Mouse (Mus musculus) midbrain, embryonic 11.5 days (tissue): ENCODE results near the gene Lmod2. TPM values are rescaled to one million over a fixed set of nuclear protein-coding genes. Genes with fewer than 3 reads are reported as not detected.

Experiments used
- ATAC-seq: fragments of 200-750 bp; cut with Nextera tagmentation; 2 replicates; pipeline ENCODE4 v1.8.0; 2017; ENCODE audit warnings: moderate TSS enrichment, moderate library complexity; ENCODE audit not compliant: low FRiP score
- DNase-seq: peaks from one replicate; pipeline ENCODE4 v3.0.0; 2015; ENCODE audit warnings: low spot score; ENCODE audit errors: missing footprints
- H3K27ac ChIP-seq: fragments of 300-500 bp; sonication (generic); 2 replicates; pipeline ENCODE4 v1.5.1; 2014; ENCODE audit warnings: low read depth, low read length
- H3K27me3 ChIP-seq: fragments of 300-500 bp; sonication (generic); 2 replicates; pipeline ENCODE4 v1.6.1; 2014; ENCODE audit warnings: mild to moderate bottlenecking, low read length, moderate library complexity, mixed read lengths; ENCODE audit not compliant: control insufficient read depth, insufficient read depth
- H3K36me3 ChIP-seq: fragments of 300-500 bp; sonication (generic); 2 replicates; pipeline ENCODE4 v1.6.1; 2014; ENCODE audit warnings: mild to moderate bottlenecking, low read length, moderate library complexity, mixed read lengths; ENCODE audit not compliant: control insufficient read depth, insufficient read depth
- H3K4me1 ChIP-seq: fragments of 300-500 bp; sonication (generic); 2 replicates; pipeline ENCODE4 v1.6.1; 2014; ENCODE audit warnings: low read length; ENCODE audit not compliant: control insufficient read depth, insufficient read depth
- H3K4me2 ChIP-seq: fragments of 300-500 bp; sonication (generic); 2 replicates; pipeline ENCODE4 v1.6.1; 2014; ENCODE audit warnings: mild to moderate bottlenecking, moderate library complexity
- H3K4me3 ChIP-seq: fragments of 300-500 bp; sonication (generic); 2 replicates; pipeline ENCODE4 v1.5.1; 2014; ENCODE audit warnings: low read depth, low read length
- H3K9ac ChIP-seq: fragments of 300-500 bp; sonication (generic); 2 replicates; pipeline ENCODE4 v1.6.1; 2014; ENCODE audit warnings: low read length
- H3K9me3 ChIP-seq: fragments of 300-500 bp; sonication (generic); 2 replicates; pipeline ENCODE4 v1.6.1; 2016; ENCODE audit warnings: low read length; ENCODE audit not compliant: control insufficient read depth
- WGBS: fragments of 180-500 bp; shearing (Covaris S2); extraction: QIAGEN DNeasy Blood & Tissue Kit; methylation state at CpG from one replicate; pipeline ENCODE4 v1.1.7; 2014; 5-methylcytosine and 5-hydroxymethylcytosine counted together
- polyA plus RNA-seq: library from polyadenylated mRNA; unstranded; fragments of >200 nt; fragmentation: Nextera tagmentation; extraction: Ambion mirVana; gene quantifications from 2 replicates; pipeline ENCODE4 v1.2.1, GENCODE M21; 2014

The Lmod2 gene
- polyA plus RNA-seq, 1 experiment from 2014 or later = not detected

DNA sequence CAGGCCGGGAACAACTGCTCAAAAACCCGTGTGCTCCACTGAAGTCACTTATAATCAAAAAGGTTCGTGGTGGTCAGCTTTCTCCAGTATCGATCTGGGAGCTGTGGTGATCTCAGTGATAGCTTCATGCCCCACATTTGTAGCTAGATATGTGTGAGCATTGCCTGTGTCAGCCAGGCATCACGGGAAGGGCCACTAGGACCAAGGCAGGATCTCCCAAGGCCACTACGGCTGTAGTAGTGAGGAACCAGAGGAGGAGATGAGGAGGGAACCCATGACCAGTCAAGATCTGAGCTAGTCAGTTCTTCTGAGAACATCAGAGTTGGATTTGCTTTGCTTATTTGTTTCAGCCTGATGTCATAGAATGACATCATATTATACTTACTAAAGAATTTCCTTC, 1.6 kb downstream of the Lmod2 start:
- WGBS = 90% methylated on average over 6 of the region's 6 CpGs
- no peak overlapping the region for H3K27ac ChIP-seq
- no peak overlapping the region for H3K9ac ChIP-seq
- H3K9me3 ChIP-seq = no peaks in the 10 kb centered on the region
- no peak overlapping the region for H3K4me3 ChIP-seq
- ATAC-seq = no peak
- no peaks in the 10 kb centered on the region for H3K4me1 ChIP-seq
- no peak for DNase-seq
- no peaks in the 10 kb centered on the region for H3K27me3 ChIP-seq
- H3K36me3 ChIP-seq = no peaks in the 10 kb centered on the region
- no peak overlapping the region for H3K4me2 ChIP-seq

DNA sequence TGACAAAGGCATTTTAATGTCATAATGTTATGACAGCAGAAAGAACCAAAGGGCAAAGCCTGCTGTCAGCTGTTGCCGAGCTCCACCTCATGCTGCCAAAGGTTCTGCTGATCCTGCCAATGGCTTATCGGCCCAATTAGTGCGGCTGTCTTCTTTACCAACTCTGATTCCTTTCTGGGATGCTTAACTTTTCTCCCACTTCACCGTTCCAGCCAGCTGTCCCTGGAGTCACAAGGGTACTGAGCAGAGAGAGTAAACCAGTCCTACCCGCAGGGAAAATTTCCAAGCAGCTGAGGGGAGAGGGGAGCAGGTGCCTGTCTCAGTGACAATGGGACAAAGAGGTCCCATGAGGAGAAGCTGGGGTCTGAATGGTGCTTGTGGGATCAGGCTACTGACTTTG, 2.1 kb downstream of the Lmod2 start:
- peak; percentile 47 for DNase-seq
- H3K4me2 ChIP-seq = no peak overlapping the region

DNA sequence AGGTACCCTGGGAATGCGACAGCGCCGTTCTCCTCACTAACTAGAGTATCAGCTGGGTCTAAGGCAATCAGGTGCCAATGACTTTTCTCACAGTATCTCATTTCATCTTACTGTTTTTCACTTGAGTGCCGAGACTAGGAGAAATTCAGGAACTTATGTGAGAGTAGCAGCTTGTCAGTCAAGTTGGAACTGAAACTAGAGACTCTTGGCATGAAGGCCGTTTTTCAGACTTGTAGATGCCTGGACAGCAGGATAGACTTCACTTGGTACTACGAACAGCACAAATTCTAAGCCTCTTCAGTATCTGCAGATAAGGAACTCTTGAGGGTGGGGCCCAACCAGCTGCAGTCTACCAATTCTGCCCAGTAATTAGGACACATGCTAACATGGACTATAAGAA, 2.6 kb downstream of the Lmod2 start:
- 90% methylated on average over 6 of the region's 6 CpGs for whole genome bisulfite sequencing

More for the DNA sequence above, 2.1 kb downstream of the Lmod2 start:
- 84% methylated on average over 5 of the region's 5 CpGs for WGBS
- Histone ChIP-seq H3K4me3 (no peak overlapping the region), H3K4me1 (no peaks in the 10 kb centered on the region), H3K36me3 (no peaks in the 10 kb centered on the region), H3K9me3 (no peaks in the 10 kb centered on the region), H3K27me3 (no peaks in the 10 kb centered on the region), H3K9ac (no peak overlapping the region), H3K27ac (no peak overlapping the region)
- no peak for ATAC-seq

DNA sequence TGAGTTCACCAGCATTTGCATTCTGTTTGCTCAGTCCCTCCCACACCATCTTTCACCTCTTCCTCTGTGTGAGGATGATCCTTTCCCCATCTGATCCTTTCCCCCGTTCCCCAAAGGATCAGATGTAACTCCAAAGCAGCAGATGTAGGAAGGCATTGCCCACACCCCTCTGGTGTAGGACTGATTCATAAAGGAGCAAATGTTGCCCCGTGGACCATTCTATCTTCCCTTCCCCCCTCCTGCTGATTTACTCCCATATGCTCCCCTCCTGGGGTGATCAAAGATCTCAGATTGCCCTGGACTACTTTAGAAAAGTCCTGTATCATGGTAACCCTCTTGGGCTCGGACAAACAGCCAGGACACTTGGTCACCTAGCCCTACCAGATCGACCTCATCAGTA, 3.2 kb downstream of the Lmod2 start:
- Histone ChIP-seq H3K4me2 (no peak overlapping the region), H3K9ac (no peak overlapping the region), H3K27ac (no peak overlapping the region), H3K36me3 (no peaks in the 10 kb centered on the region), H3K4me1 (no peaks in the 10 kb centered on the region), H3K4me3 (no peak overlapping the region), H3K9me3 (no peaks in the 10 kb centered on the region), H3K27me3 (no peaks in the 10 kb centered on the region)
- ATAC-seq (no peak), DNase-seq (peak; percentile 67)
- 75% methylated on average over 4 of the region's 4 CpGs for WGBS

More for the DNA sequence above, 2.6 kb downstream of the Lmod2 start:
- no peak overlapping the region for H3K4me3 ChIP-seq
- H3K27me3 ChIP-seq = no peaks in the 10 kb centered on the region
- ATAC-seq (no peak), DNase-seq (no peak)
- H3K9me3 ChIP-seq = no peaks in the 10 kb centered on the region
- no peak overlapping the region for H3K9ac ChIP-seq
- H3K4me1 ChIP-seq = no peaks in the 10 kb centered on the region
- H3K4me2 ChIP-seq = no peak overlapping the region
- no peaks in the 10 kb centered on the region for H3K36me3 ChIP-seq
- H3K27ac ChIP-seq = no peak overlapping the region

DNA sequence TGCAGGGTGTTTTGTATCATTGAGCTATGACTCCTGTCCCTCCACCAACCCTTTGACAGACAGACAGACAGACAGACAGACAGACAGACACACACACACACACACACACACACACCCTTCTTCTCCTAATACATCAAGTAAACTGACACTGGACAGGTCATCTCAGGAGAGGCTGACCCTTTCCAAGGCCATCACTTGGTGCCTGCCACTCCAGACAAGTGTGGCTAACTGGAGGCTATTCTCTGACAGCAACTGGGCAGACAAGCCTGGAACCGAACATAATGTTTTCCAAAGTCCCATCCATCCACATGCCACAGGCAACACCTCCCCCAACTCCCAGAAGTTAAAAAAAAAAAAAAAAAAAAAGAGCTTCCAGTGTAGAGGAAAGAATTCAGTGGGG, 4.1 kb downstream of the Lmod2 start:
- H3K4me1 ChIP-seq = no peaks in the 10 kb centered on the region
- no peak overlapping the region for H3K9ac ChIP-seq
- H3K9me3 ChIP-seq = no peaks in the 10 kb centered on the region
- H3K36me3 ChIP-seq = no peaks in the 10 kb centered on the region
- no peak for ATAC-seq
- no peak overlapping the region for H3K27ac ChIP-seq
- H3K4me2 ChIP-seq = no peak overlapping the region
- 54% methylated on average over 1 of the region's 1 CpGs for WGBS
- H3K27me3 ChIP-seq = no peaks in the 10 kb centered on the region
- H3K4me3 ChIP-seq = no peak overlapping the region
- DNase-seq = no peak

DNA sequence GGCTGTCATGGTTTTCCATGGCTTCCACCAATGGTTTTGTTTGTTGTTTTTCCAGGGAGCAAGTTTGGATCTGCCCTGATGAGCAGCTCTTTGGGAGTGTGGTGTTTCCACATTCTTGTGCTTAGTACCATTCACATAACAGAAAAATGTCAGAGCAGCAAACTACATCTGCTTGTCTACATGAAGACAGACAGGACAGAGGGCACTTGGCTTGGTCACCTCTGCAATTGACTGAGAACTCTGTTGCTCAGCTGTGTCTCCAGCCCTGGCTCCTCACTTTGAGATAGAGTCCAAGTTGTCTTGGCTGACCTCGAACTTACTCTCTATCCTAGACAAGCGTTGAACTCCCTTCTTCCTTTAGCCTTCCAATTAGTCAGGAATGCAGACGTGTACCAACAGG, 4.8 kb downstream of the Lmod2 start:
- Histone ChIP-seq H3K4me1 (no peaks in the 10 kb centered on the region), H3K9ac (no peak overlapping the region), H3K4me2 (no peak overlapping the region), H3K9me3 (no peaks in the 10 kb centered on the region), H3K27me3 (no peaks in the 10 kb centered on the region), H3K36me3 (no peaks in the 10 kb centered on the region), H3K27ac (no peak overlapping the region), H3K4me3 (no peak overlapping the region)
- WGBS = 81% methylated on average over 3 of the region's 3 CpGs
- ATAC-seq (no peak), DNase-seq (no peak)

DNA sequence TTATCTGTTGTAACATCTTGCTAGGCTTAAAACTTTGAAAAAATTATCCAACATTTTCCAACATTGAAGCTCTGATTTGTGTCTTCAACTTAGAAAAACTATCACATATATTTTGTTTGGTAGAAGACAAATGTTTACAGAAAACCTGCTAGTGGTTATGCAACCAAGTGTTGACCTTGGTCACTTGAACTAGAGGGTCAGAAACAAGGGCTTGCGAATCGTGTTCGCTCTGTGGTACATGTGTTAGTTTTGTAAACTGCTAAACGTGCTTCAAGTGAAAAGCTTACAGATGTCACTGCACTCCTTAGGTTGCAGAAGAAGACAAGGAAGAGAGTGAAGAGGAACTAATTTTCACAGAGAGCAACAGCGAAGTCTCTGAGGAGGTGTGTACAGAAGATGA, 5.4 kb downstream of the Lmod2 start:
- ATAC-seq (no peak), DNase-seq (peak; percentile 35)
- no peak overlapping the region for H3K4me3 ChIP-seq
- no peaks in the 10 kb centered on the region for H3K27me3 ChIP-seq
- whole genome bisulfite sequencing = 89% methylated on average over 5 of the region's 5 CpGs
- no peak overlapping the region for H3K27ac ChIP-seq
- H3K4me1 ChIP-seq = no peaks in the 10 kb centered on the region
- no peaks in the 10 kb centered on the region for H3K36me3 ChIP-seq
- no peak overlapping the region for H3K9ac ChIP-seq
- no peak overlapping the region for H3K4me2 ChIP-seq
- no peaks in the 10 kb centered on the region for H3K9me3 ChIP-seq

DNA sequence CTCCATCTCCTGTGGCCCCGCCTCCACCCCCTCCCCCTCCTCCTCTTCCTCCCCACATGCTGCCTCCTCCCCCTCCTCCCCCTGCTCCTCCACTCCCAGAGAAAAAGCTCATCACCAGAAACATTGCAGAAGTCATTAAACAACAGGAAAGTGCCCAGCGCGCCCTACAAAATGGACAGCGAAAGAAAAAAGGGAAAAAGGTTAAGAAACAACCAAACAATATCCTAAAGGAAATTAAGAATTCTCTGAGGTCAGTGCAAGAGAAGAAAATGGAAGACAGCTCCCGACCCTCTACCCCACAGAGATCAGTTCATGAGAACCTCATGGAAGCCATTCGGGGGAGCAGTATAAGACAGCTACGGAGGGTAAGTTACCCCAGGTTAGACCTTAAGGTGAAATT, 6.7 kb downstream of the Lmod2 start:
- Histone ChIP-seq H3K27ac (no peak overlapping the region), H3K4me3 (no peak overlapping the region), H3K9me3 (no peaks in the 10 kb centered on the region), H3K36me3 (no peaks in the 10 kb centered on the region), H3K4me2 (no peak overlapping the region), H3K27me3 (no peaks in the 10 kb centered on the region), H3K4me1 (no peaks in the 10 kb centered on the region), H3K9ac (no peak overlapping the region)
- DNase-seq (peak; percentile 65), ATAC-seq (no peak)
- WGBS = 92% methylated on average over 7 of the region's 7 CpGs

DNA sequence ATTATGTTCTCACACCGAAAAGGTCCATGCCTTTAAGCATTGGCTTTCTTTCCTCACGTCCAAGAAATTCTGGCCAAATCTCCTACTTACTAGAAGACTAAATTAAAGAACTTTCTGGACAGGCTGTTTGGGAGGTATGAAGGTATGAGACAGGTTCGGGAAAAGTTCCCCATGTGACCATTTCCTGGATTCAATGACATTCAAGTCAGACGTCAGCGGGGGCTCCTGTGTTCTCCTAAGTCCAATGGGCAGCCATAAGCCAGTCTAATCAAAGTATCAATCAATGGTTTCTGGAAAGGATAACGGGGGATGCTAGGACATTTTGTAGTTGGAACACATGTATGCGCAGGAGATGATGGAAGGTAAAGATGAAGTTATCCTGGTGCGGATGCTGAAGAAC, 8.1 kb downstream of the Lmod2 start:
- no peak overlapping the region for H3K27ac ChIP-seq
- H3K4me2 ChIP-seq = no peak overlapping the region
- H3K9me3 ChIP-seq = no peaks in the 10 kb centered on the region
- no peaks in the 10 kb centered on the region for H3K36me3 ChIP-seq
- no peaks in the 10 kb centered on the region for H3K27me3 ChIP-seq
- WGBS = 92% methylated on average over 8 of the region's 8 CpGs
- DNase-seq (peak; percentile 74), ATAC-seq (no peak)
- no peak overlapping the region for H3K4me3 ChIP-seq
- no peak overlapping the region for H3K9ac ChIP-seq
- H3K4me1 ChIP-seq = no peaks in the 10 kb centered on the region

DNA sequence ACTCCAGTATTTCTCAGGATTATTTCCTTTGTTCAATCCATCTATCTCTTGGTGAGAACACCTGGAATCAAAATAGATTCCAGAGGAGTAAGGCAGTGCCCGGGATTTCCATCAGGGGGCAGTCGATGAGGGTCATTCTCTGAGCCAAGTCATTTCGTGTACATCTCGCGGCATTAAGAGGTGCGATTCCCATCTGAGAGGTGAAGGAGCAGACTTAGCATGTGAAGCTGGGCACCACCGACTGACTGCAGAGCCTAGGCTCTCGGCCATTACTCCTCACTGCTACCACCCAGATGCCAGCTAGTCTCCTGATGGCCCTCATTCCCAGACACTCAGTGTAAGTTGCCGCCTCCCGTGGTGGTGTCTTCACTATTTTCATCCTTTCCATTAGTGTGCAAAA, 8.9 kb downstream of the Lmod2 start:
- no peaks in the 10 kb centered on the region for H3K36me3 ChIP-seq
- H3K4me2 ChIP-seq = no peak overlapping the region
- H3K27ac ChIP-seq = no peak overlapping the region
- H3K4me1 ChIP-seq = no peaks in the 10 kb centered on the region
- no peaks in the 10 kb centered on the region for H3K9me3 ChIP-seq
- DNase-seq = peak; percentile 68
- ATAC-seq = no peak
- WGBS = 77% methylated on average over 10 of the region's 10 CpGs
- no peaks in the 10 kb centered on the region for H3K27me3 ChIP-seq
- no peak overlapping the region for H3K9ac ChIP-seq
- no peak overlapping the region for H3K4me3 ChIP-seq
